Mouse (Mus musculus) neural tube, embryonic 14.5 days (tissue): Measurements from ENCODE around the gene Galnt10. TPM values are rescaled to one million over a fixed set of nuclear protein-coding genes. Genes with fewer than 3 reads are reported as not detected.
"Not testable (repeated sequence)": the region's sequence is repeated elsewhere in the genome, so short reads cannot be mapped to it uniquely, and the experiment has no call there.

Experiments used
- ATAC-seq: fragments of 200-750 bp; cut with Nextera tagmentation; 2 replicates; pipeline ENCODE4 v1.8.0; 2017; ENCODE audit warnings: low read depth, mild to moderate bottlenecking, moderate TSS enrichment, moderate library complexity
- H3K27ac ChIP-seq: fragments of 300-500 bp; sonication (generic); 2 replicates; pipeline ENCODE4 v1.5.1; 2014; ENCODE audit warnings: low read depth, mild to moderate bottlenecking, control low read depth, low read length, moderate library complexity, mixed read lengths
- H3K27me3 ChIP-seq: fragments of 300-500 bp; sonication (generic); 2 replicates; pipeline ENCODE4 v1.6.1; 2014; ENCODE audit warnings: low read length; ENCODE audit not compliant: control insufficient read depth, insufficient read depth
- H3K36me3 ChIP-seq: fragments of 300-500 bp; sonication (generic); 2 replicates; pipeline ENCODE4 v1.6.1; 2014; ENCODE audit warnings: low read length, mixed read lengths; ENCODE audit not compliant: control insufficient read depth, insufficient read depth
- H3K4me1 ChIP-seq: fragments of 300-500 bp; sonication (generic); 2 replicates; pipeline ENCODE4 v1.6.1; 2014; ENCODE audit warnings: low read length; ENCODE audit not compliant: control insufficient read depth, insufficient read depth
- H3K4me2 ChIP-seq: fragments of 300-500 bp; sonication (generic); 2 replicates; pipeline ENCODE4 v1.6.1; 2014; ENCODE audit warnings: mild to moderate bottlenecking, low read depth, low read length, control low read depth
- H3K4me3 ChIP-seq: fragments of 300-500 bp; sonication (generic); 2 replicates; pipeline ENCODE4 v1.5.1; 2014; ENCODE audit warnings: low read depth, low read length, control low read depth, mixed read lengths
- H3K9ac ChIP-seq: fragments of 300-500 bp; sonication (generic); replicated peaks from 2 replicates; pipeline ENCODE4 v1.6.1; 2014; ENCODE audit warnings: low read depth, mild to moderate bottlenecking, control low read depth, low read length, mixed read lengths
- H3K9me3 ChIP-seq: fragments of 300-500 bp; sonication (generic); 2 replicates; pipeline ENCODE4 v1.6.1; 2016; ENCODE audit warnings: low read length; ENCODE audit not compliant: control insufficient read depth
- WGBS: fragments of 180-500 bp; shearing (Covaris S2); extraction: QIAGEN DNeasy Blood & Tissue Kit; methylation state at CpG from one replicate; pipeline ENCODE4 v1.1.7; 2014; 5-methylcytosine and 5-hydroxymethylcytosine counted together
- polyA plus RNA-seq: library from polyadenylated mRNA; unstranded; fragments of >200 nt; fragmentation: Nextera tagmentation; extraction: Ambion mirVana; gene quantifications from 2 replicates; pipeline ENCODE4 v1.2.1, GENCODE M21; 2014

Galnt10 gene
- polyA plus RNA-seq, 1 experiment from 2014 or later, result 4.5 TPM

GRCm38 (mm10) chr11:57819999-57820581 is 174.8 kb downstream of the Galnt10 start:
- H3K4me3 ChIP-seq, result no peak overlapping the region
- no peak overlapping the region for H3K4me2 ChIP-seq
- no peak overlapping the region for H3K9ac ChIP-seq
- H3K4me1 ChIP-seq, result no peaks in the 10 kb centered on the region
- H3K36me3 ChIP-seq, result no peaks in the 10 kb centered on the region
- ATAC-seq, result peak; percentile 34; the same call in 1 of the 2 replicates
- no peak overlapping the region for H3K27ac ChIP-seq
- H3K9me3 ChIP-seq, result no peaks in the 10 kb centered on the region
- H3K27me3 ChIP-seq, result 0 out of 2 replicates have a peak, but pooled peaks cover 3% of the 10 kb centered on the region
- 30% methylated on average over 9 of the region's 9 CpGs for WGBS

GRCm38 (mm10) chr11:57823159-57823558 is 177.9 kb downstream of the Galnt10 start:
- H3K4me1 ChIP-seq, H3K4me3 ChIP-seq, H3K9ac ChIP-seq, H3K4me2 ChIP-seq, ATAC-seq, H3K36me3 ChIP-seq, H3K9me3 ChIP-seq, H3K27ac ChIP-seq: not testable (repeated sequence)
- 95% methylated on average over 2 of the region's 2 CpGs for WGBS
- peaks cover 19% of the 10 kb centered on the region; the same call in 1 of the 2 replicates for H3K27me3 ChIP-seq

GRCm38 (mm10) chr11:57823714-57824113 is 178.5 kb downstream of the Galnt10 start:
- H3K4me1 ChIP-seq, result no peaks in the 10 kb centered on the region
- no peak overlapping the region for H3K27ac ChIP-seq
- ATAC-seq, result no peak
- no peak overlapping the region for H3K9ac ChIP-seq
- no peak overlapping the region for H3K4me3 ChIP-seq
- peaks cover 19% of the 10 kb centered on the region; the same call in 1 of the 2 replicates for H3K27me3 ChIP-seq
- no peaks in the 10 kb centered on the region for H3K36me3 ChIP-seq
- H3K4me2 ChIP-seq, result no peak overlapping the region
- 77% methylated on average over 7 of the region's 7 CpGs for WGBS
- H3K9me3 ChIP-seq, result no peaks in the 10 kb centered on the region

GRCm38 (mm10) chr11:57825234-57825633 is 180.0 kb downstream of the Galnt10 start:
- H3K27me3 ChIP-seq, result peaks cover 25% of the 10 kb centered on the region
- not testable (repeated sequence) for H3K27ac ChIP-seq, H3K4me3 ChIP-seq, H3K9ac ChIP-seq, H3K4me2 ChIP-seq, H3K9me3 ChIP-seq, ATAC-seq, H3K36me3 ChIP-seq, H3K4me1 ChIP-seq
- WGBS, result 43% methylated on average over 11 of the region's 11 CpGs

GRCm38 (mm10) chr11:57827048-57827914 is 182.0 kb downstream of the Galnt10 start:
- H3K27me3 ChIP-seq, result peaks cover 44% of the 10 kb centered on the region
- no peaks in the 10 kb centered on the region for H3K9me3 ChIP-seq
- H3K4me2 ChIP-seq, result peak overlapping the region; percentile 23
- H3K4me3 ChIP-seq, result peak overlapping the region; percentile 6; the same call in 1 of the 2 replicates
- no peak overlapping the region for H3K9ac ChIP-seq
- 1% methylated on average over 41 of the region's 41 CpGs for WGBS
- ATAC-seq, result no peak
- H3K27ac ChIP-seq, result no peak overlapping the region
- H3K36me3 ChIP-seq, result no peaks in the 10 kb centered on the region
- no peaks in the 10 kb centered on the region for H3K4me1 ChIP-seq

- H3K27me3 ChIP-seq, result peaks cover 49% of the 10 kb centered on the region
- H3K4me2 ChIP-seq, result peak overlapping the region; percentile 23
- no peaks in the 10 kb centered on the region for H3K9me3 ChIP-seq
- H3K4me3 ChIP-seq, result peak overlapping the region; percentile 6; the same call in 1 of the 2 replicates
- ATAC-seq, result no peak
- H3K9ac ChIP-seq, result no peak overlapping the region
- no peaks in the 10 kb centered on the region for H3K36me3 ChIP-seq
- no peak overlapping the region for H3K27ac ChIP-seq
- no peaks in the 10 kb centered on the region for H3K4me1 ChIP-seq
- WGBS, result under 1% methylated on average over 33 of the region's 33 CpGs
Observed at GRCm38 (mm10) chr11:57827915-57828545, 182.8 kb downstream of the Galnt10 start.

- H3K9ac ChIP-seq, result no peak overlapping the region
- ATAC-seq, result no peak
- H3K4me1 ChIP-seq, result no peaks in the 10 kb centered on the region
- peaks cover 58% of the 10 kb centered on the region for H3K27me3 ChIP-seq
- no peaks in the 10 kb centered on the region for H3K9me3 ChIP-seq
- 1% methylated on average over 53 of the region's 53 CpGs for WGBS
- no peak overlapping the region for H3K4me2 ChIP-seq
- H3K27ac ChIP-seq, result no peak overlapping the region
- H3K4me3 ChIP-seq, result no peak overlapping the region
- H3K36me3 ChIP-seq, result no peaks in the 10 kb centered on the region
Observed at GRCm38 (mm10) chr11:57828955-57829870, 184.0 kb downstream of the Galnt10 start.

- 9% methylated on average over 17 of the region's 17 CpGs for WGBS
- no peaks in the 10 kb centered on the region for H3K4me1 ChIP-seq
- no peak overlapping the region for H3K4me3 ChIP-seq
- H3K27ac ChIP-seq, result no peak overlapping the region
- no peak for ATAC-seq
- no peak overlapping the region for H3K4me2 ChIP-seq
- H3K36me3 ChIP-seq, result no peaks in the 10 kb centered on the region
- H3K9me3 ChIP-seq, result no peaks in the 10 kb centered on the region
- H3K27me3 ChIP-seq, result peaks cover 63% of the 10 kb centered on the region
- no peak overlapping the region for H3K9ac ChIP-seq
Observed at GRCm38 (mm10) chr11:57829871-57830775, 184.9 kb downstream of the Galnt10 start.
